Mouse (Mus musculus) left cerebral cortex, adult 2 months (tissue): ENCODE data around the gene Ube2d2b. TPM values are rescaled to one million over a fixed set of nuclear protein-coding genes. Genes with fewer than 3 reads are reported as not detected.

Source experiments
- DNase-seq, 2 experiments: peaks; one replicate each; pipeline ENCODE4 v3.0.0; 2021 to 2022; ENCODE audit warnings: low spot score in 2 of 2, mixed read lengths in 1 of 2; ENCODE audit errors: extremely low spot score in 1 of 2
- H3K27ac ChIP-seq: fragments of 200-600 bp; 2 replicates; pipeline ENCODE4 v1.8.1; 2022
- H3K4me3 ChIP-seq: fragments of 200-600 bp; 2 replicates; pipeline ENCODE4 v1.8.1; 2022
- CTCF ChIP-seq: fragments of 200-600 bp; IDR thresholded peaks from 2 replicates; pipeline ENCODE4 v1.8.1; 2022; ENCODE audit warnings: antibody characterized with exemption, mild to moderate bottlenecking, moderate library complexity
- intact Hi-C: fragments of 180-260 bp; cut with DNase I; formaldehyde crosslinking; loops from one replicate; pipeline ENCODE4 v1.15.1; 2025
- total RNA-seq, 2 experiments: library from RNA; stranded (reverse); gene quantifications; 2 replicates each; pipeline ENCODE4 v1.2.3; 2021

The Ube2d2b gene
- total RNA-seq, 2 experiments from 2014 or later = not detected

DNA sequence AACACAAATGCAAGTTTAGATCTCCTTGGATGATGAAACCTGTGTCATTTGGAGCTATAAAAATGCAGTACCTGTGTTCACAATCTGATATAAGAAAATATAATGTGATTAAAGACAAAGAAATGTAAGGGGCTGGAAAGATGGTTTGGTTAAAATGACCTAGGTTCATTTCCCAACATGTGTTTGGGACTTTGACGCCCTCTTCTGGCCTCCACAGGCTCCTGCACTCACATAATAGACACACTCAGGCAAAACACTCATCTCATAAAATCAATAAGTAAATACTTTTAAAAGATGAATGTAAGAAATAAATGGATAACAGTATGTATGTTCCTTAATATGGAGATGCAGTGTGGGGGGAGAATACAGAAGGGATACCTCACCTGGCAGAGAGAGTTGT lies 47.2 kb downstream of the Ube2d2b start:
- Histone ChIP-seq H3K4me3 (no peak overlapping the region), H3K27ac (no peak overlapping the region)
- no peak for DNase-seq
- no peak; the same call in 1 of the 2 replicates for TF ChIP-seq CTCF
- intact Hi-C loops = no loop called here

DNA sequence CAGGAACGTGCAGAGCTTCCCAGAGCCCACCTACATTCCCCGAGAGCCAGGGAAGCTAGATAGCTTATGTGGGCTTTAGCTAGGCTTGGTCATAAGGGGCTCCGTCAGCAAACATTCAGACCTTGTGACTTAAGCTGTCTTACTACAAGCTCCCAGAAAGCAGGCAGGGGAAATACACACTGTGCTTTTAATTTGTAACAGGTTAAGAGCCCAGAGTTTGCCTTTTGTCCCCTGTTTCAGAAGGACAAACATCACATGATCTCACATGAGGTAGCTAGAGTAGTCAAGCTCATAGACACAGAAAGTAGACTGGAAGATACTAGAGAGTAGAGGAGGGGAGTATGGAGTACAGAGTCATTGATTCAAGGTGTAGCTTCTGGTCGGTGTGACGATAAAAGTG lies 50.8 kb downstream of the Ube2d2b start:
- intact Hi-C loops = no loop called here

More for the DNA sequence above, 50.8 kb downstream of the Ube2d2b start:
- H3K4me3 ChIP-seq = no peak overlapping the region
- no peak for DNase-seq
- TF ChIP-seq CTCF = no peak
- H3K27ac ChIP-seq = no peak overlapping the region

Other genes with a start within 250 kb of the Ube2d2b start
- 10 to 100 TPM; 22.4 to 23.5 TPM for gene Rpap2, start 232.7 kb upstream of the Ube2d2b start, total RNA-seq
- 10 to 100 TPM; 22.4 TPM for gene Glmn, start 232.2 kb upstream of the Ube2d2b start, total RNA-seq
- gene Gfi1, start 104.1 kb upstream of the Ube2d2b start, total RNA-seq = not detected
- 10 to 100 TPM; 85.7 to 88.7 TPM for gene Evi5, start 45.0 kb downstream of the Ube2d2b start, total RNA-seq
- 10 to 100 TPM; 53.8 to 61.6 TPM for gene Rpl5, start 70.4 kb downstream of the Ube2d2b start, total RNA-seq
- 10 to 100 TPM; 27.1 to 31.7 TPM for gene Fam69a, start 157.0 kb downstream of the Ube2d2b start, total RNA-seq
- 10 to 100 TPM; 63.9 to 68.0 TPM for gene Mtf2, start 235.6 kb downstream of the Ube2d2b start, total RNA-seq